Mouse (Mus musculus) granulocyte monocyte progenitor cell, adult 5-6 weeks (primary cell): ENCODE data around the gene 5730507C01Rik. TPM values are rescaled to one million over a fixed set of nuclear protein-coding genes. Genes with fewer than 3 reads are reported as not detected.
"Not testable (repeated sequence)": the region's sequence is repeated elsewhere in the genome, so short reads cannot be mapped to it uniquely, and the experiment has no call there.

Source experiments
- ATAC-seq: replicated peaks from 2 replicates; pipeline ENCODE4 v1.8.0; 2016; ENCODE audit warnings: mild to moderate bottlenecking, moderate TSS enrichment, inconsistent platforms; ENCODE audit not compliant: poor library complexity, severe bottlenecking
- total RNA-seq, 2 experiments: library from RNA; stranded (forward) in 1 of 2; stranded (reverse) in 1 of 2; fragments of 200-712, 200-1000 nt in 1 of 2; fragments of >200 nt in 1 of 2; fragmentation: Nextera tagmentation in 1 of 2; gene quantifications; 2 replicates each; pipeline ENCODE4 v1.2.3; 2014 to 2017

5730507C01Rik gene
- not detected in 2 replicates for total RNA-seq (2014; fragmentation: Nextera tagmentation)
- total RNA-seq (2017) = not detected in 2 replicates

DNA sequence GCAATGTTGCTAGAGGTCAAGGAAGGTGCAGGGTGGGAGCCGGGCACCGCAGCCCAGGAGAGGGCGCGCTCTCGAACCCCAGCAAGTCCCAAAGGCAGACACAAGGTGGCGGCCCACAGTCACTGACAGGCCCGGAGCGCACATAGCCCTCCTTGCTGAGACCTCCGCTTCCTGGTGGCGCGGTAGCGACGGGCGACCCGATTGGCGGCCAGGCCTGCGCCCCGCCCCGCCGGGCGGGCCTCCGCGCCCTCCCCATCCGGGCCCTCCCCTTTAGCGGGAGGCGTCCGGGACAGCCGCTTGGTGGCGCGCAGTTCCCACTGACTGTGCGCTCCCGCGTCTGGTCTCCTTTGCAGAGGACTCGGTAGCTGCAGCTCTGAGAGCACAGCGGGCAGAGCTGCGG is at the start of gene 5730507C01Rik:
Gene 5730507C01Rik, plus strand, starts transcription at position 340 of the 400 bp plus-strand sequence.
- no peak for ATAC-seq

DNA sequence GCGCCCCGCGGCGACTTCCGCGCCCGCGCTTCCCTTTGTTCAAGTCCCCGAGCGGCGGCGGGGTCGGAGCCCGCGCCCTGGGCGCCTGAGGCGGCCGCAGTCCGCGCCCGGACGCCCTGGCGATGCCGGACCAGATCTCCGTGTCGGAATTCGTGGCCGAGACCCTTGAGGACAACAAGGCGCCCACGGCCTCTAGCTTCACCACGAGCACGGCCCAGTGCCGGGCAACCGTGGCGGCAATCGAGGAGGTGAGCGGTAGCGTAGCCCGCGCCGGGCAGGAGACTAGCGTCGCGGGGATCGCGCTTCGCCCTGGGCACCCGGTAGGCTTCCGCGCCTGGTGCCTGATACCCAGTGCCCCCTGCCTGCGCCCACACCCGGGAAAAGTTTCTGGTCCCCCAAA is 306 bp downstream of the 5730507C01Rik start:
- ATAC-seq = not testable (repeated sequence)

- not testable (repeated sequence) for ATAC-seq
These were observed 767 bp downstream of the 5730507C01Rik start for GRCm38 (mm10) chr12:18515077-18515476.
